Mouse (Mus musculus): Measurements from ENCODE around the gene Mdm2.

- TF ChIP-seq CTCF (IDR thresholded peaks at IDR 0.05): no peak
- no peak for TF ChIP-seq POLR2A (IDR thresholded peaks at IDR 0.05; ENCODE audit: insufficient read depth, low read depth, low read length)
- TF ChIP-seq EP300 (IDR thresholded peaks at IDR 0.05; ENCODE audit: insufficient read depth, low read depth, low read length): no peak
Measured at GRCm38 (mm10) chr10:117707114-117707838, 3.3 kb downstream of the Mdm2 start.
